Mouse (Mus musculus) left cerebral cortex, postnatal 14 days (tissue): ENCODE results near the gene Lamtor4. TPM values are rescaled to one million over a fixed set of nuclear protein-coding genes. Genes with fewer than 3 reads are reported as not detected.
A peak's percentile ranks its signal among the peaks of the same experiment; 100 is the strongest.

Experiments used
- DNase-seq, 2 experiments: peaks; one replicate each; pipeline ENCODE4 v3.0.0; 2021 to 2022; ENCODE audit warnings: low spot score in 2 of 2, mixed read lengths in 1 of 2
- intact Hi-C: fragments of 180-260 bp; cut with DNase I; formaldehyde crosslinking; loops from one replicate; pipeline ENCODE4 v1.15.1; 2025
- total RNA-seq, 2 experiments: library from RNA; stranded (reverse); gene quantifications; 2 replicates each; pipeline ENCODE4 v1.2.3; 2021

The Lamtor4 gene
- total RNA-seq, 2 experiments from 2014 or later: 64.3 to 69.0 TPM

GRCm38 (mm10) chr5:138258078-138258477 lies 2.8 kb downstream of the Lamtor4 start:
- DNase-seq: no peak
- intact Hi-C loops: no loop called here

GRCm38 (mm10) chr5:138258542-138258941 lies 3.3 kb downstream of the Lamtor4 start:
- intact Hi-C loops: no loop called here
- DNase-seq: no peak

GRCm38 (mm10) chr5:138258993-138259392 lies 3.7 kb downstream of the Lamtor4 start:
- no peak for DNase-seq

GRCm38 (mm10) chr5:138260051-138260450 lies 4.8 kb downstream of the Lamtor4 start:
- intact Hi-C loops: loop anchor here (10.0 kb wide), 1 partner anchor 185 kb away; the partner anchor contains the start of gene Zfp157
- no peak for DNase-seq

More at GRCm38 (mm10) chr5:138258993-138259392, 3.7 kb downstream of the Lamtor4 start:
- intact Hi-C loops: no loop called here

- intact Hi-C loops: loop anchor here (10.0 kb wide), 1 partner anchor 184 kb away; the partner anchor contains the start of gene Zfp157
- no peak for DNase-seq
Observed at GRCm38 (mm10) chr5:138260834-138261233, 5.6 kb downstream of the Lamtor4 start.

- intact Hi-C loops: loop anchor here (10.0 kb wide), 1 partner anchor 183 kb away; the partner anchor contains the start of gene Zfp157
- DNase-seq: no peak
Observed at GRCm38 (mm10) chr5:138262001-138262400, 6.7 kb downstream of the Lamtor4 start.

GRCm38 (mm10) chr5:138262582-138263240 lies 7.4 kb downstream of the Lamtor4 start:
- intact Hi-C loops: loop anchor here (10.0 kb wide), 1 partner anchor 182 kb away; the partner anchor contains the start of gene Zfp157
- no peak for DNase-seq

GRCm38 (mm10) chr5:138263260-138264206 lies 8.3 kb downstream of the Lamtor4 start, which contains the start of gene BC037034:
Gene BC037034 (minus strand): TSS chr5:138264033.
- peak; percentile 93 to 94 for DNase-seq
- intact Hi-C loops: loop anchor here (10.0 kb wide), 1 partner anchor 181 kb away; the partner anchor contains the start of gene Zfp157

GRCm38 (mm10) chr5:138264207-138264578 lies 8.9 kb downstream of the Lamtor4 start:
- intact Hi-C loops: loop anchor here (10.0 kb wide), 1 partner anchor 181 kb away; the partner anchor contains the start of gene Zfp157
- no peak for DNase-seq

GRCm38 (mm10) chr5:138265712-138266111 lies 10.4 kb downstream of the Lamtor4 start:
- no peak for DNase-seq
- intact Hi-C loops: loop anchor here (10.0 kb wide), 1 partner anchor 179 kb away; the partner anchor contains the start of gene Zfp157

- DNase-seq: no peak
- intact Hi-C loops: loop anchor here (10.0 kb wide), 1 partner anchor 178 kb away; the partner anchor contains the start of gene Zfp157
Observed at GRCm38 (mm10) chr5:138267114-138267513, 11.8 kb downstream of the Lamtor4 start.

GRCm38 (mm10) chr5:138268980-138269379 lies 13.7 kb downstream of the Lamtor4 start:
- intact Hi-C loops: loop anchor here (10.0 kb wide), 1 partner anchor 176 kb away; the partner anchor contains the start of gene Zfp157
- DNase-seq: no peak

GRCm38 (mm10) chr5:138271232-138271631 lies 15.9 kb downstream of the Lamtor4 start:
- no peak for DNase-seq
- intact Hi-C loops: no loop called here

- DNase-seq: no peak
- intact Hi-C loops: no loop called here
Observed at GRCm38 (mm10) chr5:138272409-138272923, 17.2 kb downstream of the Lamtor4 start, which contains the start of gene Gal3st4. Gene Gal3st4 (minus strand): TSS chr5:138272840.

- intact Hi-C loops: no loop called here
- no peak for DNase-seq
Observed at GRCm38 (mm10) chr5:138274186-138274585, 18.9 kb downstream of the Lamtor4 start.

- intact Hi-C loops: no loop called here
- no peak for DNase-seq
Observed at GRCm38 (mm10) chr5:138275216-138276050, 20.2 kb downstream of the Lamtor4 start.

GRCm38 (mm10) chr5:138277994-138278393 lies 22.7 kb downstream of the Lamtor4 start:
- intact Hi-C loops: no loop called here
- DNase-seq: no peak

- peak; percentile 82 to 90 for DNase-seq
- intact Hi-C loops: no loop called here
Observed at GRCm38 (mm10) chr5:138279585-138280424, 24.5 kb downstream of the Lamtor4 start, which contains the start of the genes Gm43720, Gpc2 and Stag3. Gene Gm43720 (minus strand): TSS chr5:138279958. Gene Gpc2 (minus strand): TSS chr5:138280005. Gene Stag3 (plus strand): TSS chr5:138280240.
